Mouse (Mus musculus) brown adipose tissue, adult 24 weeks (tissue): ENCODE results near the gene Myo5a. TPM values are rescaled to one million over a fixed set of nuclear protein-coding genes. Genes with fewer than 3 reads are reported as not detected.
A peak's percentile ranks its signal among the peaks of the same experiment; 100 is the strongest.

ENCODE experiments used
- H3K27ac ChIP-seq: fragments of 200-500 bp; replicated peaks from 2 replicates; pipeline ENCODE4 v1.5.1; 2012; ENCODE audit warnings: low read depth, mild to moderate bottlenecking, low read length
- H3K4me1 ChIP-seq: fragments of 200-500 bp; 2 replicates; pipeline ENCODE4 v1.6.1; 2012; ENCODE audit warnings: low read length, mixed read lengths; ENCODE audit not compliant: control insufficient read depth, insufficient read depth, insufficient read length
- H3K4me3 ChIP-seq: fragments of 200-500 bp; 2 replicates; pipeline ENCODE4 v1.5.1; 2012; ENCODE audit warnings: low read depth, mild to moderate bottlenecking, low read length, moderate library complexity; ENCODE audit not compliant: insufficient read depth
- polyA plus RNA-seq: library from polyadenylated mRNA; stranded (reverse); fragments of >200 nt; gene quantifications from 2 replicates; pipeline ENCODE4 v1.2.4, GENCODE M21; 2012; ENCODE audit not compliant: missing spikeins, insufficient read depth, insufficient read length

Myo5a gene
- 25.7 and 66.6 TPM in 2 replicates for polyA plus RNA-seq

DNA sequence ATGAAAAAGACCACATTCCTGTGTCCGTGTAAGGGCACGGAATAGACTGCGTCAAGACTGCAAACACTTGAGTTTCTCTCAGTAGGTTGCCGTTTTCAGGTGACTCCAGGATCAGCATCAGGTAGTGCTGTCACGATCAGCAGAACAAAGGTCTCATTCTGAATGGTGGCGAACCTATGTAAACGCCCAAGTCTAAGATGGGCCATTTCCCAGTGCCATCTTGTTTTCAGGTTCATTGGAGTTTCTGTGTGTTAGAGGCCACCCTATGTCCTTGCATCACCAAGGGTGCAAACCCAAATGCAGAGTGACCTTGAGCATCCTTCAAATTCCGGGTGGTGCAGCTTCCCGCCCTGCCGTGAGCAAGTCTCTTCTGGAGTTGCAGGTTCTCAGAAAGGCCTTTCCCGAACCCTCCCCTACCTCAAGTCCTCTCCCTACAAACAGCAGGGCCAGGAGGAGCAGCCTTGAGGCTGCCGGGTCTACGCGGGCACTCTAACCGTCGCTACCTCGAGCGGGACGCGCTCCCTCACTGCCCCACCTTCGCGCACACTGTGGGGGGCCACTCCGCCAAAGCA lies at the start of gene Myo5a:
Gene Myo5a, plus strand, starts transcription at position 559 of the 572 bp plus-strand sequence.
- Histone ChIP-seq H3K27ac (peak within 1 kb of the TSS; percentile 40), H3K4me3 (peak within 1 kb of the TSS; percentile 97), H3K4me1 (no peaks in the 10 kb centered on the region)

GRCm38 (mm10) chr9:75022546-75022945 lies 48.3 kb upstream of the Myo5a start:
- Histone ChIP-seq H3K4me1 (peaks cover 3% of the 10 kb centered on the region; the same call in 1 of the 2 replicates), H3K27ac (no peak overlapping the region), H3K4me3 (no peak overlapping the region)

- Histone ChIP-seq H3K4me3 (no peak overlapping the region), H3K27ac (no peak overlapping the region; the same call in 1 of the 2 replicates), H3K4me1 (peaks cover 3% of the 10 kb centered on the region; the same call in 1 of the 2 replicates)
Observed at GRCm38 (mm10) chr9:75023150-75023894, 47.5 kb upstream of the Myo5a start.

GRCm38 (mm10) chr9:75024089-75024488 lies 46.7 kb upstream of the Myo5a start:
- H3K27ac ChIP-seq: no peak overlapping the region
- H3K4me1 ChIP-seq: peaks cover 3% of the 10 kb centered on the region; the same call in 1 of the 2 replicates
- no peak overlapping the region for H3K4me3 ChIP-seq

DNA sequence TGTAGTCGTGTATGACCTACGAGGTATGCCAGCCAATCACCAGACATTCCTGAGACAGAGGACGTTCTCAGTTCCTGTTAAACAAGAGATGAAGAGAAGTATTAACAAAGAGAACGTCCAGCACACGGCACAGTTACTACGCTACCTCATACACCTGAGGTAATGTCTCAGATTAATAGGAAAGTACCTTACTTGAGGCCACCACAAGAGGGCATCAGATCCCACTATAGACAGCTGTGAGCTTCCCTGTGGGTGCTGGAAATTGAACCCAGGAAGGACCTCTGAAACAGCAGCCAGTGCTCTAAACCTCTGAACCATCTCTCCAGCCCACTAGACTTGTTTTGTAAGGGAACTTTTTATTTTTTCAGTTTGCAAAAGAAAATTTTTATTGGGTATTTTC lies 45.1 kb upstream of the Myo5a start:
- Histone ChIP-seq H3K4me1 (no peaks in the 10 kb centered on the region), H3K27ac (no peak overlapping the region), H3K4me3 (no peak overlapping the region)

GRCm38 (mm10) chr9:75032408-75032807 lies 38.4 kb upstream of the Myo5a start:
- Histone ChIP-seq H3K4me3 (no peak overlapping the region), H3K4me1 (no peaks in the 10 kb centered on the region), H3K27ac (no peak overlapping the region)

DNA sequence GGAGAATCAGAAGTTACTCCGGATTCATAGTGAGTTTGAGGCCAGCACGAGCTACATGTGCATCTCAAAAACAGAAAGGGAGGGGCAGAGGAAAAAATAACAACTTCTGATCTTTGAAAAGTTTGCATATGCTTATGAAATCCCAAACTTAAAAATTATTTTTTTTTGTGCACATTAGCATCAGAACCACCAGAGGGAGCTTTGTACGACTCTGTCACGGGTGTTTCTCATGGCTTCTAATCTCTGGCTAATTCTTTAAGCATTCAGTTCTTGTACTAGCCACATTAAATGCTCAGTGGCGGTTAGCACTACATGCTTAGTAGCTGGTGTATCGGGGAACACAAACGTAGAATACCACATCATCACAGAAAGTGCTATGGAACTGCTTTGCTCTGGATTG lies 37.7 kb upstream of the Myo5a start:
- Histone ChIP-seq H3K27ac (no peak overlapping the region), H3K4me3 (no peak overlapping the region), H3K4me1 (no peaks in the 10 kb centered on the region)

GRCm38 (mm10) chr9:75034691-75035090 lies 36.1 kb upstream of the Myo5a start:
- no peak overlapping the region for H3K4me3 ChIP-seq
- peaks cover 3% of the 10 kb centered on the region; the same call in 1 of the 2 replicates for H3K4me1 ChIP-seq
- 0 out of 2 replicates have a peak overlapping the region, but pooled peaks have one; percentile 35 for H3K27ac ChIP-seq

GRCm38 (mm10) chr9:75035944-75036343 lies 34.9 kb upstream of the Myo5a start:
- peaks cover 3% of the 10 kb centered on the region; the same call in 1 of the 2 replicates for H3K4me1 ChIP-seq
- H3K4me3 ChIP-seq: no peak overlapping the region
- no peak overlapping the region for H3K27ac ChIP-seq

GRCm38 (mm10) chr9:75037451-75038356 lies 33.1 kb upstream of the Myo5a start, which contains the start of gene Arpp19:
Gene Arpp19, plus strand, starts transcription at chr9:75037614.
- Histone ChIP-seq H3K27ac (no peak within 1 kb of the TSS; the same call in 1 of the 2 replicates), H3K4me1 (peaks cover 3% of the 10 kb centered on the region; the same call in 1 of the 2 replicates), H3K4me3 (peak within 1 kb of the TSS; percentile 88)

- no peak overlapping the region for H3K27ac ChIP-seq
- peak overlapping the region; percentile 88 for H3K4me3 ChIP-seq
- peaks cover 3% of the 10 kb centered on the region; the same call in 1 of the 2 replicates for H3K4me1 ChIP-seq
Observed at GRCm38 (mm10) chr9:75038357-75038688, 32.5 kb upstream of the Myo5a start.

- H3K4me1 ChIP-seq: peaks cover 3% of the 10 kb centered on the region; the same call in 1 of the 2 replicates
- no peak overlapping the region for H3K4me3 ChIP-seq
- H3K27ac ChIP-seq: no peak overlapping the region
Observed at GRCm38 (mm10) chr9:75040566-75040965, 30.2 kb upstream of the Myo5a start.

DNA sequence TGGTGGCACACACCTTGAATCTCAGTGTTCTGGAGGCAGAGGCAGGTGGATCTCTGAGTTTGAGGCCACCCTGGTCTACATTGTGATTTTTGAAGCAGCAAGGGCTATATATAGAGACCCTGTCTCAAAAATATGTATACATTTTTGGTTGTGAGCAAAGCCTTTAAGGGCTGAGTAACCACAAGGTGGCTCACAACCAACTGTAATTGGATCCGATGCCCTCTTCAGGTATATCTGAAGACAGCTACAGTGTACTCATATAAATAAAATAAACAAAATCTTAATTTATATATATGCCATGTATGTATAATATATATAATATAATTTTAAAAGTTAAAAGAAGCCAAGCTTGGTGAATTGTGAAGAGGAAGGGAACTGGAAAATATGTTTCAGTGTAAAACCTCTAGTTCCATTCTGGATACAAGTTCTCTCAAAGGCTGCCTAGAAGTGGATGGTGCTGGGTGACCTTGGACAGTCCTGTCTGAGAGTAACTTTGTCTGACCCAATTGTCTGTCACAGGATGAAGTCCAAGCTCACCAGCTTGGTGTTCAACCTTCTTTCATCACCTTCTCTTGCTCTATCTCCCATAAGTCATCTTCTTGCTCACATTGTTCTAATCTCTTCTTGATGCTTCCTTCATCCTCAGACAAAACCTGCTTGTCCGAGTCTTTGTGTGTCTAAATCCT lies 28.8 kb upstream of the Myo5a start:
- Histone ChIP-seq H3K4me1 (peaks cover 3% of the 10 kb centered on the region; the same call in 1 of the 2 replicates), H3K27ac (no peak overlapping the region), H3K4me3 (no peak overlapping the region)

- H3K4me1 ChIP-seq: peaks cover 3% of the 10 kb centered on the region; the same call in 1 of the 2 replicates
- no peak overlapping the region for H3K4me3 ChIP-seq
- H3K27ac ChIP-seq: no peak overlapping the region
Observed at GRCm38 (mm10) chr9:75043191-75043590, 27.6 kb upstream of the Myo5a start.
